Mouse (Mus musculus): Measurements from ENCODE around the gene Il23r. TPM values are rescaled to one million over a fixed set of nuclear protein-coding genes. Genes with fewer than 3 reads are reported as not detected.

Gene Il23r
- not detected in 2 replicates for polyA plus RNA-seq (2012)

DNA sequence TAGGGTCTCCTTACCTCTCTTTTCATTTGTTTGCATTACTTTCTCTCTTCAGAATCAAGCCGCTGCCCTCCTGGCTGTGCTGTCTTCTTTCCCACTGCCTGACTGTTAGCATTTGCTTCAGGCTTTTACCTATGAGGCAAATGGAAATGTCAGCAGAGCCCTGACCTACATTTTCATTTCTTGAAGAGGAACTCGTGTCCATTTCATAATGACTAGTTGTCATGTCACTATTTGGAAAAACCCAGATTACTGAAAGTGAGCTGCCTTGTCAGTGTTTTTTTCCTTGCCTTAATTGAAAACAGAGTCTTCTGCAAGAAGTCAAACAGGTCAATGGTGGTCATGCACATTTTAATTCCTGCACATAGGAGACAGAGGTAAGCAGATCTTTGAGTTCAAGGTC is at the start of gene Il23r:
Gene Il23r, minus strand, starts transcription at position 101 of the 400 bp plus-strand sequence.
- TF ChIP-seq GATA1 (IDR thresholded peaks at IDR 0.05; ENCODE audit: low read length) = no peak

GRCm38 (mm10) chr6:67535777-67536054 is 44.1 kb upstream of the Il23r start, which contains the start of gene Tacstd2:
Gene Tacstd2, minus strand, starts transcription at chr6:67535796.
- TF ChIP-seq GATA1 (IDR thresholded peaks at IDR 0.05; ENCODE audit: low read length) = no peak

GRCm38 (mm10) chr6:67535005-67535776 is 43.5 kb upstream of the Il23r start:
- no peak for TF ChIP-seq GATA1 (IDR thresholded peaks at IDR 0.05; ENCODE audit: low read length)

GRCm38 (mm10) chr6:67534191-67535004 is 42.7 kb upstream of the Il23r start:
- TF ChIP-seq GATA1 (IDR thresholded peaks at IDR 0.05; ENCODE audit: low read length) = no peak

DNA sequence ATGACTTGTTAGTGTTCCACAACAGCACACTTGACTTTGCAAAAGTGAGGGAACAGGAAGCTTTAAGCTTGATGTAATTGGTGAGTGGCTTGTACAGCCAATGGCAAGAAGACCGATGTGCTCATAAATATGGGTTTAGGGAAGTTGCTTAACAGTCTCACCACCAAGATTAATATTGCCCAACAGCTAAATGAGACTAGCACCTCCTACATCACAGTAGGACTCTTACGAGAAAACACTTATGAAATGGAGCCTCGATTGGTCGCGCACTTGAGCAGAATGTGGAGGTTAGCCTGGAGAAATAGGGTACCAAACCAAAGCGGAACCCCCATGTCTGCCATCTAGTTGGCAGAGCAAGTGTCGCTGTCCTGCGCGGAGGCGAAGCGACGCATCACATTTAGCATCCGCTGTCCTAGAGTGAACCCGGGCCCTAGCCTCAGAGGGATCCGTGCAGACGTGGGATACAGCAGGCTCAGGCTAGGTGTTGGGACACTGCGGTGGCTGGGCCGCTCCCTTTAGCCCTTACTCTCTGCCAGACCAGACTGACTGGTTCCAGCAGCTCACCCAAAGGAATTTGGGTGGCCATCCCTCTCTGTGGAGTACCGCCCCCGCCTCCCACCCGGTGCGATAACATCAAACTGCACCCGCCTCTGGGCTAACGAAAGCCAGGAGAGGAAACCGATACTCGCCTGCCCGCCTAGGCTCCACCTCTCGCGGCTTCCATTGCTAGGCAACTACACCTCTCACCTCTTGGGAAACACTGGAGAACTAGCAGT is 41.2 kb upstream of the Il23r start:
- TF ChIP-seq GATA1 (IDR thresholded peaks at IDR 0.05; ENCODE audit: low read length) = no peak

DNA sequence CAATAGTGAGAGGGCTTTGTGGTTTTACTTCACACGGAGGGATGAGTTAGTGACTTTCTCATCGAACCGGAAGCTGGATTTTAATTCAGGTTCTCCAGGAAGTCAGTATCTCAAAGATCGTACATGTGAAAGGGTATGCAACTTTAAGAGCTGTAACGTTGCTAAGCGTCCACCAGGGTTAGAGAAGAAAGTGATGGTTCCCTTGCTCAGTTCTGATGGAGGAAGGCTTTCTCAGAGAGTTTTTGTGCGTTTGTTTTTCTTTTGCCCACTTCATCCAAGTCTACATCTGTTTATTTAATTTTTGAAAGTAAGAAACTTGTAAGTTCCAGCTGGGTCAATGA is 40.1 kb upstream of the Il23r start:
- no peak for TF ChIP-seq GATA1 (IDR thresholded peaks at IDR 0.05; ENCODE audit: low read length)

DNA sequence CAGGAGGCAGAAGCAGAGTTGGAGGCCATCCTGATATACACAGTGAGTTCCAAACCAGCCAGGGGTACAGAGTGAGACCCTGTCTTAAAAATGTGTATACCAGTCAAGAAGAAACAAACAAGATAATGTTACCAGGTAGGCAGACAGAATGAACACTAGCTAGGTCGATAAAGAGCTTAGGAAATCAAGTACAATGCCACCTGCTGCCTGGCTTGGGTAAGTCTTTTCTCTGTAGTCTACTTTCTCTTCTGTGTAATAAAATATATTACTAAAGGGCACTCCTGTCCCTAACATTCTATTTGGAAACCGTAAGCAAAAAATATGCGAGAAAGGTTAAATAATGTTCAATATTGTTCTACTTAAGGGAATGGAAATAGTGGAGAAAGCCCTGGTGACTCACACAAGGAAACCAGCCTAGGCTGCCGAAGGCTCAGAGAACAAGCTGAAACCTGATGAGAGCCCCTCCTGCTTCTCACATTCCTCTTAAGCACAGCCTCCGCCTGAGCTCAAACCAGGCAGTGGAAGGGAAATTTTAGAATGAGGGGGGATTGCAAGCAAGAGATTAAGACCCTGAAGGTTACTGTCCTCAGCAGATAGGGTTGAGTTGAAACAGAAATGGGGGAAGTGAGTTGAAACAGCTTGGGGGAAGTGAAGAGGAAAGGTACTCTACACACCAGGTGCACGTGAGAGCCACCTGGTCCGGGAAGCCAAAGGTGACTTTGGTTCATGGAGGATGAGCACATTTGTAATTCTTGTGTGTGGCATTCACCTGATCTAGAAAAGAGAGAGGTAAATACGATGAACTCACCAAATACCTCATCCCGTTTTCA is 39.6 kb upstream of the Il23r start:
- no peak for TF ChIP-seq GATA1 (IDR thresholded peaks at IDR 0.05; ENCODE audit: low read length)

DNA sequence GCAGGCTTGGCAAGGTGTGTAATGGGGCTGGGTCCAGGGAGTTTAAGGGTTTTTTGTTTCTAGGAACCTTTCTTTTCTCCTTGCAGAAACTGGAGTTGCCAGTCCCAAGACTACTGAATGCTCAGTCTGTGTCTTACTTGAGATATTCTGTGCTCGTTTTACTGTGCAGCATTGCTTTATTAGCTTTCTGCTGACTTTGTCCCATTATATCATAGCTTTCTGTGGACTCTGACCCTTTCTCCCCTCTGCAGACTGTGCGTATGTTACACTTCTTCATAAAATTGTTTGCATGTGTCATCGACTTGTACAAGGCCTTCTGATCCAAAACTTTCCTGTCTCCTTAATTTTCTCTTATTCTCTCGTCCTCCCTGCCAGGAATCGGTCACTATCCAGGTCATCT is 34.7 kb upstream of the Il23r start:
- TF ChIP-seq GATA1 (IDR thresholded peaks at IDR 0.05; ENCODE audit: low read length) = no peak

GRCm38 (mm10) chr6:67510752-67511151 is 19.1 kb upstream of the Il23r start:
- TF ChIP-seq GATA1 (IDR thresholded peaks at IDR 0.05; ENCODE audit: low read length) = no peak

- no peak for TF ChIP-seq GATA1 (IDR thresholded peaks at IDR 0.05; ENCODE audit: low read length)
Observed at GRCm38 (mm10) chr6:67481012-67481411, 10.6 kb downstream of the Il23r start.

GRCm38 (mm10) chr6:67471242-67471641 is 20.4 kb downstream of the Il23r start:
- TF ChIP-seq GATA1 (IDR thresholded peaks at IDR 0.05; ENCODE audit: low read length) = no peak

GRCm38 (mm10) chr6:67459424-67459823 is 32.2 kb downstream of the Il23r start:
- no peak for TF ChIP-seq GATA1 (IDR thresholded peaks at IDR 0.05; ENCODE audit: low read length)

DNA sequence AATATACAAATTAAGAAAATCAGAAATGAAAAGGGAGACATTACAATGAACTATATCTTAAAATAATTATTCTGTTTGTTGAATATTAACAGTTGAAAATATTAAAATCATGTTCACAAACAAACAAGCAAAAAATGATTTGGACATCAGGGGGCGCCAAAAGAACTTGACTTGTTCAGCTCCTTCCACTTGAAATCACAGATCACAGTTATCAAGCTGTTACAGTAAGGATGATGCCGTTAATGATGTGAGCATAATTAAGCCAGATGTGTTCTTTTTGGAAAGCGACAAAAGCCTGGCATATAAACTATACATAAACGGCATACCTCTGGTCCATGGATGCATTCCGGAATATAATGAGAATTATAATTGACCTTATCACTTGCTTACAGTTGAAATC is 40.3 kb downstream of the Il23r start:
- TF ChIP-seq GATA1 (IDR thresholded peaks at IDR 0.05; ENCODE audit: low read length) = no peak

GRCm38 (mm10) chr6:67445866-67446265 is 45.8 kb downstream of the Il23r start:
- TF ChIP-seq GATA1 (IDR thresholded peaks at IDR 0.05; ENCODE audit: low read length) = no peak

DNA sequence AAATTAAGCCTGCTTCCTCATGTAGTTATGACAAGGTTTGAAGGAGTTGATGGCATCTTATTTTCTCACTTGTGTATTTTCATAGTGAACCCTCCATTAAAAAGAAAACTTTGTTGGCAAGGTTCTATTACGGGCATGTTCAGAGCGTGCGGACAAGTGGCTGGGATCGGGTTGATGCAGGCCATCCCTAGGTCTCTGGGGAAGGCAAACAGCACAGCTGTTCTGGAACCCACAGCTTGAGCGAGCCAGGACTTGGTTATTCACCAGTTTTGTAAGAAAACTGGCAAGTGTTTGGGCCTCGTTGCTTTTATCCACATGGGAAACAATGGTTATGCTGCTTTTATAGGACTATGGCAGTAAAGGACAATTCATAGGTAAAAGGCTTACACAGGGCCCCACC is 48.5 kb downstream of the Il23r start:
- no peak for TF ChIP-seq GATA1 (IDR thresholded peaks at IDR 0.05; ENCODE audit: low read length)

All from G1E-ER4 (cell line).